Mouse (Mus musculus) heart, embryonic 16.5 days (tissue): ENCODE measurements at regions not wholly inside any gene's neighbourhood (a gene's known extent, or its start where the extent isn't known, plus 50 kb on each side); places are given as distances from the start of the nearest gene placed in this dataset.

Experiments
- ATAC-seq: fragments of 200-750 bp; cut with Nextera tagmentation; replicated peaks from 2 replicates; pipeline ENCODE4 v1.8.0; 2017; ENCODE audit warnings: moderate number of reproducible peaks; ENCODE audit not compliant: insufficient read depth, low FRiP score; ENCODE audit errors: extremely low read depth
- H3K27ac ChIP-seq: fragments of 300-500 bp; sonication (generic); 2 replicates; pipeline ENCODE4 v1.5.1; 2014; ENCODE audit warnings: mild to moderate bottlenecking, low read length, control low read depth, moderate library complexity
- H3K27me3 ChIP-seq: fragments of 300-500 bp; sonication (generic); 2 replicates; pipeline ENCODE4 v1.6.1; 2014; ENCODE audit warnings: low read length, mixed read lengths; ENCODE audit not compliant: control insufficient read depth, insufficient read depth
- H3K36me3 ChIP-seq: fragments of 300-500 bp; sonication (generic); 2 replicates; pipeline ENCODE4 v1.6.1; 2014; ENCODE audit not compliant: control insufficient read depth, insufficient read depth
- H3K4me1 ChIP-seq: fragments of 300-500 bp; sonication (generic); 2 replicates; pipeline ENCODE4 v1.6.1; 2014; ENCODE audit warnings: low read length, mixed read lengths; ENCODE audit not compliant: control insufficient read depth, insufficient read depth
- H3K4me2 ChIP-seq: fragments of 300-500 bp; sonication (generic); 2 replicates; pipeline ENCODE4 v1.6.1; 2014; ENCODE audit warnings: low read depth, mild to moderate bottlenecking, control low read depth, low read length
- H3K4me3 ChIP-seq: fragments of 300-500 bp; sonication (generic); 2 replicates; pipeline ENCODE4 v1.5.1; 2014; ENCODE audit warnings: mild to moderate bottlenecking, control low read depth, low read length
- H3K9ac ChIP-seq: fragments of 300-500 bp; sonication (generic); 2 replicates; pipeline ENCODE4 v1.6.1; 2014; ENCODE audit warnings: low read length, control low read depth
- H3K9me3 ChIP-seq: fragments of 300-500 bp; sonication (generic); replicated peaks from 2 replicates; pipeline ENCODE4 v1.6.1; 2016; ENCODE audit warnings: low read length; ENCODE audit not compliant: control insufficient read depth
- WGBS: fragments of 180-500 bp; shearing (Covaris S2); extraction: QIAGEN DNeasy Blood & Tissue Kit; methylation state at CpG from one replicate; pipeline ENCODE4 v1.1.7; 2014; 5-methylcytosine and 5-hydroxymethylcytosine counted together

DNA sequence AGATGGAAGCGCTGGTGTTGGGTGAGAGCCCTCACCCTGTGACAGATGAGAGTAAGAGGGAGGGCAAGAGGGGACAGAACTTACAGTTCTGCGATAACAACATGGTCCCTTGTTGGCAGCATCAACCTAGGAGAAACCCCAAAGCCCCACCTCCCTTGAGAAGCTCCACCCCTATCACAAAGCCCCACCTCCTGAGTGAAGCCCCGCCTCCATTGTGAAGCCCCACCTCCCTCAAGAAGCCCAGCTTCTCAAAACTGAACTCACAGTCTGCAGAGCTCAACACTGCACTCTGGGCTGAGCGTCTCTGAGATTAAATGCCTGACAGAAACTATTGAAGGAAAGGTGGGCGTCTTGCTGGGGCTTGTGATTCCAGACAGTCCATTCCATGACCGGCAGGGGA, 131.6 kb downstream of the Cryba4 start:
- H3K36me3 ChIP-seq = no peaks in the 10 kb centered on the region
- ATAC-seq = no peak
- WGBS = 63% methylated on average over 6 of the region's 6 CpGs

DNA sequence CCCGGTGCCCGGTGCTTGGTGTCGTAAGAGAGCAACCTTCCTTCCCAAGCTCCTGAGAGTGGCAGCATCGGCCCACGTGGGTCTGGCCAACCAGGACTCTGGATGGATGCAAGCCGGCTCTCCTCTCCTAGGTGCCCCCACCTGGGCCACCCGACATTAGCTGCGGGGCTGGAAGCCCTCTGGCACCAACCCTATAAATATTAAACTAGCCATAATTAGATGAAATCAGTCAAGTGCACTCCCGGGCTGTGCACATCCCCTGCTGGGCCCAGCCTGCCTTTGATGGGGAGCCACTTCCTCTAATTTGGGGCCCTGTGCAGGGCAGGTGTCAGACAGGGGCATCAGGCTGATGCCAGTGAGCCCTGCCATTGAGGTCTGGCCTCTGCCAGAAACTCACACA, 130.8 kb downstream of the Cryba4 start:
- 81% methylated on average over 9 of the region's 9 CpGs for WGBS
- Histone ChIP-seq H3K4me3 (no peak overlapping the region), H3K4me1 (no peaks in the 10 kb centered on the region), H3K9me3 (no peaks in the 10 kb centered on the region), H3K4me2 (no peak overlapping the region), H3K27me3 (peaks cover 3% of the 10 kb centered on the region; the same call in 1 of the 2 replicates), H3K9ac (no peak overlapping the region), H3K27ac (no peak overlapping the region), H3K36me3 (no peaks in the 10 kb centered on the region)
- ATAC-seq = no peak

More for the DNA sequence above, 131.6 kb downstream of the Cryba4 start:
- H3K9ac ChIP-seq = no peak overlapping the region
- H3K4me2 ChIP-seq = no peak overlapping the region
- no peak overlapping the region for H3K4me3 ChIP-seq
- H3K27ac ChIP-seq = no peak overlapping the region
- peaks cover 3% of the 10 kb centered on the region; the same call in 1 of the 2 replicates for H3K27me3 ChIP-seq
- no peaks in the 10 kb centered on the region for H3K4me1 ChIP-seq
- no peaks in the 10 kb centered on the region for H3K9me3 ChIP-seq

GRCm38 (mm10) chr5:112122581-112122980, 129.7 kb downstream of the Cryba4 start:
- H3K27ac ChIP-seq = no peak overlapping the region
- no peaks in the 10 kb centered on the region for H3K9me3 ChIP-seq
- no peak overlapping the region for H3K9ac ChIP-seq
- ATAC-seq = no peak
- H3K4me1 ChIP-seq = no peaks in the 10 kb centered on the region
- no peaks in the 10 kb centered on the region for H3K36me3 ChIP-seq
- H3K27me3 ChIP-seq = peaks cover 3% of the 10 kb centered on the region; the same call in 1 of the 2 replicates
- 7% methylated on average over 5 of the region's 5 CpGs for WGBS
- H3K4me3 ChIP-seq = no peak overlapping the region
- H3K4me2 ChIP-seq = no peak overlapping the region

DNA sequence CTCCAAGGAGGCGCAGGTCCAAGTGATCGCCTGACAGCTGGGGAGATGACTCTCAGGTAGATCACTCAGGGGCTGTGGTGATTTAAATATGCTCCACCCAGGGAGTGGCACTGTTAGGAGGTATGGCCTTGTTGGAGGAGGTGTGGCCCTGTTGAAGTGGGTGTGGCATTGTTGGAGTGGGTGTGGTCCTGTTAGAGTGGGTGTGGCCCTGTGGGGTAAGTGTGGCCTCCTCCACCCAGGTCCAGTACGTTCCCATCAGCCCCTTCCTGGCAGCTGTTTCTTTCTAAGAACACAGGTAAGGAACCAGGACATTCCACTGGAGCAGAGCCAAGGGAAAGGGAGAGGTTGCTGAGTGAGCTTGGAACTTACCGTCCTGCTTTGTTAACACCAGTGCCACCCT, 125.1 kb downstream of the Cryba4 start:
- H3K4me1 ChIP-seq = no peaks in the 10 kb centered on the region
- no peak for ATAC-seq
- 60% methylated on average over 4 of the region's 4 CpGs for WGBS
- no peak overlapping the region for H3K4me3 ChIP-seq
- H3K27me3 ChIP-seq = peaks cover 3% of the 10 kb centered on the region; the same call in 1 of the 2 replicates
- no peak overlapping the region for H3K4me2 ChIP-seq
- no peak overlapping the region for H3K27ac ChIP-seq
- H3K9ac ChIP-seq = no peak overlapping the region
- H3K9me3 ChIP-seq = no peaks in the 10 kb centered on the region
- H3K36me3 ChIP-seq = no peaks in the 10 kb centered on the region

- no peak for ATAC-seq
- Histone ChIP-seq H3K9me3 (no peaks in the 10 kb centered on the region), H3K4me2 (no peak overlapping the region), H3K4me1 (no peaks in the 10 kb centered on the region), H3K27me3 (no peaks in the 10 kb centered on the region), H3K4me3 (no peak overlapping the region), H3K9ac (no peak overlapping the region), H3K36me3 (no peaks in the 10 kb centered on the region), H3K27ac (no peak overlapping the region)
- 79% methylated on average over 1 of the region's 1 CpGs for WGBS
These were observed 119.6 kb downstream of the Cryba4 start for GRCm38 (mm10) chr5:112132746-112133145.

- no peak overlapping the region for H3K27ac ChIP-seq
- H3K36me3 ChIP-seq = no peaks in the 10 kb centered on the region
- H3K9me3 ChIP-seq = no peaks in the 10 kb centered on the region
- 74% methylated on average over 21 of the region's 21 CpGs for WGBS
- H3K9ac ChIP-seq = no peak overlapping the region
- no peaks in the 10 kb centered on the region for H3K27me3 ChIP-seq
- no peak for ATAC-seq
- H3K4me3 ChIP-seq = no peak overlapping the region
- no peak overlapping the region for H3K4me2 ChIP-seq
- H3K4me1 ChIP-seq = no peaks in the 10 kb centered on the region
These were observed 118.4 kb downstream of the Cryba4 start for GRCm38 (mm10) chr5:112133688-112134573.

DNA sequence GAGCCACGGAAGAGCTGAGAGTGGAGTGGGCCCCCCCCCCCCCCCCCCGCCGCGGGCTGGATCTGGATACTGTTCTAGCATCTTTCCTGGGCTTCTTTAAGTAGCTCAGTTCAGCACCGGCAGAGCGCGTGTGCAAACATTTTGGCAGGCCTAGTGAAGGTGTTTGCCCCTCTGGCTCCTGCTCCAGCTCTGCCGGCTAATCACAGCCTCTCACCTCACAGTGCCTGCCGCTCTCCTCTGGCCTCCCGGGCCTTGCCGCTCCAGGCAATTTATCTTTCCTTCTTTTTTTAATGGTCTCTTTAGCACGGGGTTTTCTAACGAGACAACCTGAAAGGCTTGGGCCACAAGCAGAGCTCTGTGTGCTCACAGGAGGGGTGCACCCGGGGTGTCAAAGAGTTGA, 115.7 kb downstream of the Cryba4 start:
- no peaks in the 10 kb centered on the region for H3K9me3 ChIP-seq
- H3K27ac ChIP-seq = no peak overlapping the region
- no peaks in the 10 kb centered on the region for H3K4me1 ChIP-seq
- no peaks in the 10 kb centered on the region for H3K36me3 ChIP-seq
- H3K4me3 ChIP-seq = no peak overlapping the region
- peaks cover 5% of the 10 kb centered on the region; the same call in 1 of the 2 replicates for H3K27me3 ChIP-seq
- no peak overlapping the region for H3K9ac ChIP-seq
- ATAC-seq = no peak
- no peak overlapping the region for H3K4me2 ChIP-seq
- 25% methylated on average over 12 of the region's 14 CpGs for whole genome bisulfite sequencing

DNA sequence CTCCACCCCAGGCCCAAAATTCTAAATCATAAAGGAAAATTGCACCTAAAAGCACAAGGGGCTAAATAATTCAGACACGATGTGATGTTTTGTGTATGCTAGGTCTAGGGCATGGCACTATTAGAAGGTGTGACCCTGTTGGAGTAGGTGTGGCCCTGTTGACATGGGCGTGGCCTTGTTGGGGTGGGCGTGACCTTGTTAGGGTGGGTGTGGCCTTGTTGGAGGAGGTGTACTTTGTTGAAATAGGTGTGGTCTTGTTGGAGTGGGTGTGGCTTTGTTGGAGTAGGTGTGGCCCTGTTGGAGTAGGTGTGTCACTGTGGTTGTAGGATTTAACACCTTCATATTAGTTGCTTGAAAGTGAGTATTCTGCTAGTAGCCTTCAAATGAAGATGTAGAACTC, 114.1 kb downstream of the Cryba4 start:
- no peak overlapping the region for H3K27ac ChIP-seq

GRCm38 (mm10) chr5:112142731-112143130, 109.6 kb downstream of the Cryba4 start:
- Histone ChIP-seq H3K9me3 (no peaks in the 10 kb centered on the region), H3K4me1 (no peaks in the 10 kb centered on the region), H3K27ac (no peak overlapping the region), H3K36me3 (no peaks in the 10 kb centered on the region), H3K4me3 (no peak overlapping the region), H3K4me2 (no peak overlapping the region), H3K9ac (no peak overlapping the region), H3K27me3 (peaks cover 8% of the 10 kb centered on the region)
- 78% methylated on average over 3 of the region's 3 CpGs for WGBS
- no peak for ATAC-seq

More for the DNA sequence above, 114.1 kb downstream of the Cryba4 start:
- peaks cover 8% of the 10 kb centered on the region for H3K27me3 ChIP-seq
- H3K4me2 ChIP-seq = no peak overlapping the region
- H3K9me3 ChIP-seq = no peaks in the 10 kb centered on the region
- no peaks in the 10 kb centered on the region for H3K36me3 ChIP-seq
- 75% methylated on average over 3 of the region's 3 CpGs for WGBS
- no peak overlapping the region for H3K4me3 ChIP-seq
- H3K9ac ChIP-seq = no peak overlapping the region
- ATAC-seq = no peak
- H3K4me1 ChIP-seq = no peaks in the 10 kb centered on the region
